Mouse (Mus musculus): ENCODE data around the gene Foxi1.

GRCm38 (mm10) chr11:34194158-34194941, 13.5 kb downstream of the Foxi1 start:
- TF ChIP-seq CTCF (IDR thresholded peaks at IDR 0.05; ENCODE audit: borderline replicate concordance, control insufficient read depth, extremely low read depth, insufficient read depth, low read length, poor library complexity) (no peak), POLR2A (IDR thresholded peaks at IDR 0.05; ENCODE audit: control insufficient read depth, extremely low read depth, insufficient read depth, low read length, poor library complexity) (no peak)
